Mouse (Mus musculus): ENCODE measurements around the gene Gdf9. TPM values are rescaled to one million over a fixed set of nuclear protein-coding genes. Genes with fewer than 3 reads are reported as not detected.

The Gdf9 gene
- polyA plus RNA-seq, 1 experiment from 2014 or later: 3.9 TPM

GRCm38 (mm10) chr11:53452396-53452795 lies 21.6 kb downstream of the Gdf9 start:
- no peak overlapping the region for H3K27ac ChIP-seq (ENCODE audit: low read length)
- no peak overlapping the region for H3K9ac ChIP-seq (replicated peaks; ENCODE audit: low read depth, low read length)
- H3K4me2 ChIP-seq (ENCODE audit: low read length): no peak overlapping the region
- peaks cover 6% of the 10 kb centered on the region for H3K27me3 ChIP-seq (replicated peaks; ENCODE audit: control insufficient read depth, insufficient read depth, low read length)
- no peak for ATAC-seq
- H3K4me1 ChIP-seq (replicated peaks; ENCODE audit: control insufficient read depth, insufficient read depth, low read length): peaks cover 7% of the 10 kb centered on the region
- no peaks in the 10 kb centered on the region for H3K9me3 ChIP-seq (ENCODE audit: control insufficient read depth, low read length)
- H3K36me3 ChIP-seq (ENCODE audit: control insufficient read depth, insufficient read depth): no peaks in the 10 kb centered on the region
- 94% methylated on average over 9 of the region's 9 CpGs for WGBS
- H3K4me3 ChIP-seq (replicated peaks; ENCODE audit: low read length): no peak overlapping the region

DNA sequence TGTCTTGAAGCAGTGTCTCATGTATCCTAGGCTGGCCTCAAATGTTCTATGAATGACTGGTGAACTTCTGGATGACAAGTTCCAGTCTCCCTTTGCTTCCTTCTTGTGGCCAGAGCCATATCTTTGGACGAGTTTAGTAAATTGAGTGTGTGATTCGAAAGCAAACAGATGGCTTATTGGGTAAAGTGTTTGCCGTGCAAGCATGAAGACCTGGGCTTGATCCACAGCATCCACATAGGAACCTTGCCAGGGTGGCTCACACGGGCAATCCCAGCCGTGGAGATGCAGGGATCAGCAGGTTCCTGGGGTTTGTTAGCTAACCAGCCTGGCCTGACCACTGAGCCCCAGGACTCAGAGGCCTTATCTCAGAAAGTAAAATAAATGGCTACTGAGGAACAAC lies 22.2 kb downstream of the Gdf9 start:
- 85% methylated on average over 5 of the region's 5 CpGs for WGBS
- H3K9me3 ChIP-seq (ENCODE audit: control insufficient read depth, low read length): no peaks in the 10 kb centered on the region

DNA sequence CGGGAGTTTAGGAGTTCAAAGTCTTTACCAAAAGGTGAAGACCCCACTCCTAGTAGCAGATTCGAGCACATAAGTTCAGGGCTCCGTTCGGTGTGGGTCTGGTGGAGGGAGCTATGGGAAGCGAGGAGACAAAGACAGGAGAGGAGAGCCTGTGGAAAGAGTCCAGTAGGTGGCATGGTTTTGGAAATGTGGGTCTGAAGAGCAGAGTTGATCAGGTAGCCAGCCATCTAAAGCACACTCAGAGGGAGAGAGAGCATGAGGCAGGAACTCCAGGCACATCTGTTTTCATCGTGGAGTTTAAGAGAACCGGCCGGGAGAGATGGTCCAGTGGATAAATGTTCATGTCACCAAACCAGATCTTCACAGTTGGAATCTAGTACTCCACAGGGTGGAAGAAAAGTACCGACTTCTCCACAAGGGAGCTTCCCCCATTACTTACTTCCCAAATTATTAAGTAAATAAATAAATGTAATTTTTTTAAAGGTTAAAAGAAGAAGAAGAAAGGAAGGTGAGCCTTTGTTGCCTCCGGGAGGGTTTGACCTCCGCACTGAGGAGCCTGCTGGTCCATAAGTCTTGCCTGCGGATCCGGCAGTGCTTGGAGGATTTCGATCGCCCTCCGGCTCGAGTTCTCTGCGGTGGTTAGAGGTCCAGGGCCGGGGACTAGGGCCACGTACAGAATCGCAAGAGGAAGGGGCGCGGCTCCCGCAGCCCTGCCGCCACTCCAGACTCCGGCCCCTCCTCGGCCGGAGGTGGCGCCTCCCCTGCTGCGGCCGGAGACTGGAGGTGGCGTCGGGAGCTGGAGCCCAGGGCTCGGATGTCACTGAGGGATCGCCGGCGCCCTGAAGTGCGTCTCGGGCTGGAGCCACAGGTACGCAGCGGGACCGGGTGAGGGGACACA lies 25.9 kb downstream of the Gdf9 start, which contains the start of the genes Gm10447 and Shroom1:
Gm10447 (minus strand) TSS at position 637 of the 898 bp plus-strand sequence.
Shroom1 (plus strand) TSS at position 732 of the 898 bp plus-strand sequence.
- ATAC-seq: peak; percentile 62
- H3K27me3 ChIP-seq (replicated peaks; ENCODE audit: control insufficient read depth, insufficient read depth, low read length): peaks cover 20% of the 10 kb centered on the region
- H3K4me3 ChIP-seq (replicated peaks; ENCODE audit: low read length): peak within 1 kb of the TSS; percentile 49
- peaks cover 8% of the 10 kb centered on the region for H3K4me1 ChIP-seq (replicated peaks; ENCODE audit: control insufficient read depth, insufficient read depth, low read length)
- WGBS: 6% methylated on average over 42 of the region's 42 CpGs
- H3K9me3 ChIP-seq (ENCODE audit: control insufficient read depth, low read length): no peaks in the 10 kb centered on the region
- peak within 1 kb of the TSS; percentile 78 for H3K4me2 ChIP-seq (ENCODE audit: low read length)
- H3K36me3 ChIP-seq (ENCODE audit: control insufficient read depth, insufficient read depth): no peaks in the 10 kb centered on the region
- peak within 1 kb of the TSS; percentile 49 for H3K9ac ChIP-seq (replicated peaks; ENCODE audit: low read depth, low read length)
- H3K27ac ChIP-seq (ENCODE audit: low read length): no peak within 1 kb of the TSS

More for the DNA sequence above, 22.2 kb downstream of the Gdf9 start:
- Histone ChIP-seq H3K4me2 (ENCODE audit: low read length) (no peak overlapping the region), H3K27ac (ENCODE audit: low read length) (no peak overlapping the region), H3K36me3 (ENCODE audit: control insufficient read depth, insufficient read depth) (no peaks in the 10 kb centered on the region), H3K9ac (replicated peaks; ENCODE audit: low read depth, low read length) (no peak overlapping the region), H3K4me1 (replicated peaks; ENCODE audit: control insufficient read depth, insufficient read depth, low read length) (peaks cover 8% of the 10 kb centered on the region), H3K27me3 (replicated peaks; ENCODE audit: control insufficient read depth, insufficient read depth, low read length) (peaks cover 12% of the 10 kb centered on the region), H3K4me3 (replicated peaks; ENCODE audit: low read length) (no peak overlapping the region)
- ATAC-seq: no peak

DNA sequence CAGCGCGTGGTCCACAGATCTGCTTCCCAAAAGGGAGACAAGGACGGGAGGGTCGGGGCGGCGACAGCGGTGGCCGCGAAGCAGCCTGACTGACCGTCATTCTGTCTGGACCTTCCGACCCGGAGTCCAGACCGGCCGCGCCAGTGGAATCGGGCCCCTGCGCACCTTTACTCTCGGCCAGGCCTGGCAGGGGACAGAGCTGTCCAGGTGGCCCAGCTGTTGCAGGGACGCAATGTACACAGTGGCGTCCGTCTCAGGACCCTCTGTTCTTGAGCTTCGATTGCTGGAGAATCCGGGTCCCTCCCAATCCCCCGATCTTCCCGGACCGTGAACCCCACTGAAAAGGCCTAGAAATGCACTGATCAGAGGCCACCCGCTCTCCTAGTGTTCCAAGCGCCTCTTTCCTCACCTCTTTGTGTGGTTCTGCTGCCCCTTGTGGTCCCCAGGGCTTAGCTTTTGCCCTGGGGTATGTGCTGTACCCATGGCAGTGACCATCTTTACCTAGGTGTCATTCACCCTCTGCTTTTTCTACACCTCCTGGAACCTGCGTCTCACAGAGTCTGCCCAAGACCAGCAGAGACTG lies 26.6 kb downstream of the Gdf9 start:
- Histone ChIP-seq H3K4me3 (replicated peaks; ENCODE audit: low read length) (peak overlapping the region; percentile 49), H3K9me3 (ENCODE audit: control insufficient read depth, low read length) (no peaks in the 10 kb centered on the region), H3K9ac (replicated peaks; ENCODE audit: low read depth, low read length) (peak overlapping the region; percentile 49), H3K4me1 (replicated peaks; ENCODE audit: control insufficient read depth, insufficient read depth, low read length) (peaks cover 8% of the 10 kb centered on the region), H3K27ac (ENCODE audit: low read length) (no peak overlapping the region), H3K36me3 (ENCODE audit: control insufficient read depth, insufficient read depth) (no peaks in the 10 kb centered on the region), H3K4me2 (ENCODE audit: low read length) (peak overlapping the region; percentile 78), H3K27me3 (replicated peaks; ENCODE audit: control insufficient read depth, insufficient read depth, low read length) (peaks cover 27% of the 10 kb centered on the region)
- no peak for ATAC-seq
- whole genome bisulfite sequencing: 4% methylated on average over 29 of the region's 29 CpGs

DNA sequence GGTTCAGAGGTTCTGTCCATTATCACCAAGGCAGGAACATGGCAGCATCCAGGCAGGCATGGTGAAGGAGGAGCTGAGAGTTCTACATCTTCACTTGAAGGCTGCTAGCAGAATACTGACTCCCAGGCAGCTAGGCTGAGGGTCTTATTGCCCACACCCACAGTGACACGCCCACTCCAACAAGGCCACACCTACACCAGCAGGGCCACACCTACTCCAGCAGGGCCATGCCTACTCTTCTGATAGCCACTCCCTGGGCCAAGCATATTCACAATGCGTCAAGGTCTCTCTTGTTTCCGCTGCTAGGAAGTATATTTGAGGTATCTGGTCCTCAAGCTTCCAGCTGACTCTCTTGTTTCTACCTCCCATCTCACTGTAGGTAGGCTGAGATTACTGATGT lies 28.2 kb downstream of the Gdf9 start:
- no peak overlapping the region for H3K9ac ChIP-seq (replicated peaks; ENCODE audit: low read depth, low read length)
- H3K4me3 ChIP-seq (replicated peaks; ENCODE audit: low read length): no peak overlapping the region
- 71% methylated on average over 3 of the region's 3 CpGs for WGBS
- peaks cover 17% of the 10 kb centered on the region for H3K4me1 ChIP-seq (replicated peaks; ENCODE audit: control insufficient read depth, insufficient read depth, low read length)
- no peak overlapping the region for H3K27ac ChIP-seq (ENCODE audit: low read length)
- no peak overlapping the region for H3K4me2 ChIP-seq (ENCODE audit: low read length)
- H3K36me3 ChIP-seq (ENCODE audit: control insufficient read depth, insufficient read depth): no peaks in the 10 kb centered on the region
- no peak for ATAC-seq
- peaks cover 42% of the 10 kb centered on the region for H3K27me3 ChIP-seq (replicated peaks; ENCODE audit: control insufficient read depth, insufficient read depth, low read length)
- H3K9me3 ChIP-seq (ENCODE audit: control insufficient read depth, low read length): no peaks in the 10 kb centered on the region

GRCm38 (mm10) chr11:53460192-53460591 lies 29.4 kb downstream of the Gdf9 start:
- no peaks in the 10 kb centered on the region for H3K36me3 ChIP-seq (ENCODE audit: control insufficient read depth, insufficient read depth)
- peaks cover 54% of the 10 kb centered on the region for H3K27me3 ChIP-seq (replicated peaks; ENCODE audit: control insufficient read depth, insufficient read depth, low read length)
- H3K9me3 ChIP-seq (ENCODE audit: control insufficient read depth, low read length): no peaks in the 10 kb centered on the region
- no peak overlapping the region for H3K9ac ChIP-seq (replicated peaks; ENCODE audit: low read depth, low read length)
- ATAC-seq: no peak
- no peak overlapping the region for H3K4me3 ChIP-seq (replicated peaks; ENCODE audit: low read length)
- no peak overlapping the region for H3K27ac ChIP-seq (ENCODE audit: low read length)
- peaks cover 18% of the 10 kb centered on the region for H3K4me1 ChIP-seq (replicated peaks; ENCODE audit: control insufficient read depth, insufficient read depth, low read length)
- WGBS: 81% methylated on average over 3 of the region's 3 CpGs
- H3K4me2 ChIP-seq (ENCODE audit: low read length): no peak overlapping the region

DNA sequence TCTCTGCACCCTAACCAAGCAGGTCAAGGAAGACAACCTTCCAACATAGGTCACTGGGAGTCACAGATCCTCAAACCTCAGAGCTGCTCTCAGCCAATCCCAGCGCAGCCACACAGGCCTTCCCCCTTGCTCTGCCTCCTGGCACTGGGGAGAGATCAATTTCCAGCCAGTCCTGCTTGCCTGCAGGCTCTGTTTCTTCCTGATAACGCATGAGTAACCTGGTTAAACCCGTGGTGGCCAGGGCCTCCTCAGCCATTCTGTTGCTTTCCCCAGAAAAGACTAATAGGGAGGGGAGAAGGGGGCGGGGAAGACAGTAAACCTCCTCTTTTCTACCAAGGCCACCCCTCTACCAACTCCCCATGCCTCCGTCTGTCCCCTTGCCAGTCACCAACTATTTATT lies 30.9 kb downstream of the Gdf9 start:
- H3K27ac ChIP-seq (ENCODE audit: low read length): no peak overlapping the region
- H3K9me3 ChIP-seq (ENCODE audit: control insufficient read depth, low read length): no peaks in the 10 kb centered on the region
- no peak for ATAC-seq
- H3K4me1 ChIP-seq (replicated peaks; ENCODE audit: control insufficient read depth, insufficient read depth, low read length): peaks cover 25% of the 10 kb centered on the region
- H3K9ac ChIP-seq (replicated peaks; ENCODE audit: low read depth, low read length): no peak overlapping the region
- 16% methylated on average over 5 of the region's 5 CpGs for WGBS
- no peak overlapping the region for H3K4me3 ChIP-seq (replicated peaks; ENCODE audit: low read length)
- peaks cover 59% of the 10 kb centered on the region for H3K27me3 ChIP-seq (replicated peaks; ENCODE audit: control insufficient read depth, insufficient read depth, low read length)
- H3K36me3 ChIP-seq (ENCODE audit: control insufficient read depth, insufficient read depth): no peaks in the 10 kb centered on the region
- H3K4me2 ChIP-seq (ENCODE audit: low read length): no peak overlapping the region

GRCm38 (mm10) chr11:53463551-53464424 lies 33.0 kb downstream of the Gdf9 start:
- H3K36me3 ChIP-seq (ENCODE audit: control insufficient read depth, insufficient read depth): no peaks in the 10 kb centered on the region
- H3K9ac ChIP-seq (replicated peaks; ENCODE audit: low read depth, low read length): peak overlapping the region; percentile 46
- H3K4me3 ChIP-seq (replicated peaks; ENCODE audit: low read length): peak overlapping the region; percentile 45
- H3K4me2 ChIP-seq (ENCODE audit: low read length): peak overlapping the region; percentile 75
- H3K27me3 ChIP-seq (replicated peaks; ENCODE audit: control insufficient read depth, insufficient read depth, low read length): peaks cover 50% of the 10 kb centered on the region
- H3K9me3 ChIP-seq (ENCODE audit: control insufficient read depth, low read length): no peaks in the 10 kb centered on the region
- no peak overlapping the region for H3K27ac ChIP-seq (ENCODE audit: low read length)
- peaks cover 20% of the 10 kb centered on the region for H3K4me1 ChIP-seq (replicated peaks; ENCODE audit: control insufficient read depth, insufficient read depth, low read length)
- 5% methylated on average over 53 of the region's 55 CpGs for WGBS
- ATAC-seq: no peak

Measured in forebrain, embryonic 16.5 days (tissue).